In the genomic region with DNA sequence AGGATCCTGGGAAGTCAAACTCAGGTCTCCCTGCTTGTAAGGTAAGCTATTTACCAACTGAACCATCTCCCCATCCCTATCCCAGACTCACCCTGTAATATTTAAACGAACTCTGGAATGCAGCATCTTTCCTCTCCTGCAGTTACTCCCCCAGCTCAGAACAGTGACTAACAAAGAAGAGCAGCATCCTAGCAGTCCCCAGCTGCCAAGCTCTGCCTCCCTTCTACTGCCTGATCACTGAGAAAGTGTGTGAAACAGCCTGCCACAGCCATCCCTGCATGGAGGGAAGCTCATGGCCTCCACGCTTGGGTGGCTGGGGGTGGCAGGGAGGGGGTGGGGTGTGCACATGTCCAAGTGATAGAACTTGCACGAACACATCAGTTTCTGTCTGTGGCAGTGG, we compare ENCODE assay signal across 18 mouse cellular contexts.
"Had no signal": no experiment of that assay in that cellular context is flagged by ENCODE, and none has a peak within 500 bp of the region (broad histone marks: within the 10 kb centered on the region; RNA-seq: fewer than 3 reads in every experiment).

No protein-coding gene starts in this region.

- H3K4me3 ChIP-seq: limb, embryonic 12.5 days; liver, embryonic 13.5 days; lung, embryonic 15.5 days; megakaryocyte, embryonic 14.5 days; midbrain, embryonic 15.5 days; neural tube, embryonic 12.5 days had no signal

- DNase-seq: kidney, adult 8-10 months; kidney, postnatal 25 days; liver; liver, embryonic 13.5 days; liver, postnatal 0 days; lung, postnatal 14 days; retina, postnatal 1 day; thymus, adult 18-20 months; thymus, postnatal 14 days had no signal

- ATAC-seq: inflammation-experienced regulatory T-cells, adult 6 months; intestine, postnatal 0 days; liver, postnatal 0 days; midbrain, embryonic 15.5 days had no signal

- H3K27ac ChIP-seq: limb, embryonic 12.5 days; liver, embryonic 13.5 days; lung, embryonic 15.5 days; macrophage; midbrain, embryonic 15.5 days; neural tube, embryonic 12.5 days; stomach, postnatal 0 days had no signal
